27 mouse cellular contexts compared by ENCODE assay signal in genomic region chr8:36004387-36004786, GRCm38 (mm10).
"Had no signal": no experiment of that assay in that cellular context is flagged by ENCODE, and none has a peak within 500 bp of the region (broad histone marks: within the 10 kb centered on the region; RNA-seq: fewer than 3 reads in every experiment).

No protein-coding gene starts in this region.

- H3K9me3 ChIP-seq: heart, embryonic 15.5 days; intestine, embryonic 15.5 days; kidney, embryonic 15.5 days; limb, embryonic 10.5 days had no signal

- H3K4me2 ChIP-seq: heart, embryonic 11.5 days; heart, embryonic 13.5 days; heart, embryonic 15.5 days; hindbrain, embryonic 12.5 days; hindbrain, embryonic 14.5 days; intestine, embryonic 15.5 days; kidney, embryonic 15.5 days; limb, embryonic 12.5 days had no signal

- H3K9ac ChIP-seq: heart, embryonic 13.5 days; heart, embryonic 15.5 days; hindbrain, embryonic 12.5 days; hindbrain, embryonic 14.5 days; intestine, embryonic 15.5 days; kidney, embryonic 15.5 days; limb, embryonic 12.5 days had no signal

- H3K27ac ChIP-seq: gastrocnemius, adult 2 months; heart, adult 2 months; heart, embryonic 13.5 days; heart, embryonic 15.5 days; hindbrain, embryonic 10.5 days; hindbrain, embryonic 12.5 days; hindbrain, embryonic 14.5 days; intestine, embryonic 15.5 days; kidney, embryonic 15.5 days; layer of hippocampus, adult 2 months; left cerebral cortex, adult 2 months; limb, embryonic 10.5 days; limb, embryonic 12.5 days had no signal

- H3K36me3 ChIP-seq: heart, embryonic 13.5 days; heart, embryonic 15.5 days; hindbrain, embryonic 10.5 days; hindbrain, embryonic 12.5 days; intestine, embryonic 15.5 days; kidney, embryonic 15.5 days; limb, embryonic 10.5 days; limb, embryonic 12.5 days had no signal

- DNase-seq: gastrocnemius, adult 2 months; gastrocnemius, postnatal 10 days; gastrocnemius, postnatal 25 days; heart, adult 2 months; heart, postnatal 14 days; heart, postnatal 36 days; kidney, adult 18-20 months; kidney, adult 8-10 months; kidney, postnatal 10 days; kidney, postnatal 25 days; kidney, postnatal 4 days had no signal

- H3K27me3 ChIP-seq: heart, embryonic 13.5 days; heart, embryonic 15.5 days; hindbrain, embryonic 12.5 days; intestine, embryonic 15.5 days; kidney, embryonic 15.5 days; limb, embryonic 12.5 days had no signal

- H3K4me3 ChIP-seq: gastrocnemius, adult 2 months; heart, adult 2 months; heart, embryonic 13.5 days; heart, embryonic 15.5 days; hindbrain, embryonic 10.5 days; hindbrain, embryonic 12.5 days; intestine, embryonic 15.5 days; kidney, embryonic 15.5 days; layer of hippocampus, adult 2 months; left cerebral cortex, adult 2 months; limb, embryonic 10.5 days; limb, embryonic 12.5 days had no signal

- H3K4me1 ChIP-seq: hindbrain, embryonic 12.5 days; intestine, embryonic 15.5 days; kidney, embryonic 15.5 days had no signal

- ATAC-seq: forebrain, embryonic 16.5 days; hindbrain, embryonic 16.5 days; inflammation-experienced regulatory T-cells, adult 6 months; intestine, embryonic 15.5 days; intestine, postnatal 0 days had no signal
